Mouse (Mus musculus): Measurements from ENCODE around the gene Iqsec2.

Iqsec2 gene

GRCm38 (mm10) chrX:152143941-152144741, at the start of gene Iqsec2:
TSS of gene Iqsec2 (plus strand) at chrX:152144268.
- no peak for DNase-seq (ENCODE audit: low spot score)

GRCm38 (mm10) chrX:152097572-152097971, 46.5 kb upstream of the Iqsec2 start:
- DNase-seq (ENCODE audit: low spot score) = no peak

- no peak for DNase-seq (ENCODE audit: low spot score)
Measured at GRCm38 (mm10) chrX:152121687-152122086, 22.4 kb upstream of the Iqsec2 start.

- DNase-seq (ENCODE audit: low spot score) = no peak
Measured at GRCm38 (mm10) chrX:152130777-152131176, 13.3 kb upstream of the Iqsec2 start.

GRCm38 (mm10) chrX:152132029-152132428, 12.0 kb upstream of the Iqsec2 start:
- DNase-seq (ENCODE audit: low spot score) = no peak

GRCm38 (mm10) chrX:152135195-152135594, 8.9 kb upstream of the Iqsec2 start:
- no peak for DNase-seq (ENCODE audit: low spot score)

GRCm38 (mm10) chrX:152144742-152145214, 710 bp downstream of the Iqsec2 start:
- DNase-seq (ENCODE audit: low spot score) = no peak

GRCm38 (mm10) chrX:152146150-152146549, 2.1 kb downstream of the Iqsec2 start:
- peak; percentile 71 for DNase-seq (ENCODE audit: low spot score)

- DNase-seq (ENCODE audit: low spot score) = no peak
Measured at GRCm38 (mm10) chrX:152146691-152147090, 2.6 kb downstream of the Iqsec2 start.

GRCm38 (mm10) chrX:152147451-152148116, 3.5 kb downstream of the Iqsec2 start:
- DNase-seq (ENCODE audit: low spot score) = peak; percentile 75

- no peak for DNase-seq (ENCODE audit: low spot score)
Measured at GRCm38 (mm10) chrX:152148706-152149105, 4.6 kb downstream of the Iqsec2 start.

- DNase-seq (ENCODE audit: low spot score) = peak; percentile 55
Measured at GRCm38 (mm10) chrX:152151709-152152108, 7.6 kb downstream of the Iqsec2 start.

- no peak for DNase-seq (ENCODE audit: low spot score)
Measured at GRCm38 (mm10) chrX:152158294-152158693, 14.2 kb downstream of the Iqsec2 start.

- DNase-seq (ENCODE audit: low spot score) = no peak
Measured at GRCm38 (mm10) chrX:152161404-152161803, 17.3 kb downstream of the Iqsec2 start.

- no peak for DNase-seq (ENCODE audit: low spot score)
Measured at GRCm38 (mm10) chrX:152164061-152164460, 20.0 kb downstream of the Iqsec2 start.

GRCm38 (mm10) chrX:152166161-152166560, 22.1 kb downstream of the Iqsec2 start:
- no peak for DNase-seq (ENCODE audit: low spot score)

GRCm38 (mm10) chrX:152168521-152168920, 24.5 kb downstream of the Iqsec2 start:
- no peak for DNase-seq (ENCODE audit: low spot score)

- DNase-seq (ENCODE audit: low spot score) = no peak
Measured at GRCm38 (mm10) chrX:152171041-152172026, 27.3 kb downstream of the Iqsec2 start.

GRCm38 (mm10) chrX:152172487-152172935, 28.4 kb downstream of the Iqsec2 start:
- peak; percentile 47 for DNase-seq (ENCODE audit: low spot score)

GRCm38 (mm10) chrX:152175284-152175683, 31.2 kb downstream of the Iqsec2 start:
- DNase-seq (ENCODE audit: low spot score) = peak; percentile 48

- no peak for DNase-seq (ENCODE audit: low spot score)
Measured at GRCm38 (mm10) chrX:152177897-152178296, 33.8 kb downstream of the Iqsec2 start.

Data from layer of hippocampus, adult 11-12 months (tissue).